Mouse (Mus musculus) MEL (cell line): ENCODE data around the gene Osbpl3. TPM values are rescaled to one million over a fixed set of nuclear protein-coding genes. Genes with fewer than 3 reads are reported as not detected.

ENCODE experiments used
- DNase-seq: peaks from one replicate; pipeline ENCODE4 v3.0.0; 2011; ENCODE audit warnings: low read depth, low spot score
- H3K27ac ChIP-seq: 2 replicates; pipeline ENCODE4 v1.5.1; 2012; ENCODE audit warnings: low read depth, mild to moderate bottlenecking, control low read depth, low read length, moderate library complexity; ENCODE audit not compliant: control insufficient read depth
- H3K27me3 ChIP-seq, 2 experiments: fragments of 150-350 bp in 1 of 2; sonication (generic) in 1 of 2; 2 replicates each; pipeline ENCODE4 v1.6.1; 2012; ENCODE audit warnings: low read length in 2 of 2, mild to moderate bottlenecking in 2 of 2, improper control_type of control experiment in 1 of 2, moderate library complexity in 1 of 2; ENCODE audit not compliant: insufficient read depth in 2 of 2, control insufficient read depth in 1 of 2
- H3K36me3 ChIP-seq, 2 experiments: 2 replicates each; pipeline ENCODE4 v1.6.1; 2012 to 2014; ENCODE audit warnings: low read length in 2 of 2, improper control_type of control experiment in 1 of 2, inconsistent platforms in 1 of 2, mild to moderate bottlenecking in 1 of 2; ENCODE audit not compliant: insufficient read depth in 2 of 2, control insufficient read depth in 1 of 2
- H3K4me1 ChIP-seq, 2 experiments: fragments of 150-350 bp in 1 of 2; sonication (generic) in 1 of 2; 2 replicates each; pipeline ENCODE4 v1.6.1; 2012; ENCODE audit warnings: low read length in 2 of 2, improper control_type of control experiment in 1 of 2, mild to moderate bottlenecking in 1 of 2; ENCODE audit not compliant: insufficient read depth in 2 of 2, control insufficient read depth in 1 of 2
- H3K4me3 ChIP-seq, 2 experiments: fragments of 150-350 bp in 1 of 2; sonication (generic) in 1 of 2; 2 replicates each; pipeline ENCODE4 v1.5.1; 2012; ENCODE audit warnings: low read depth in 2 of 2, low read length in 2 of 2, mild to moderate bottlenecking in 2 of 2, moderate library complexity in 2 of 2, control low read depth in 1 of 2, improper control_type of control experiment in 1 of 2; ENCODE audit not compliant: control insufficient read depth in 1 of 2, insufficient read depth in 1 of 2
- H3K79me2 ChIP-seq: 2 replicates; pipeline ENCODE4 v1.6.1; 2012; ENCODE audit warnings: mild to moderate bottlenecking, low read length, moderate library complexity; ENCODE audit not compliant: control insufficient read depth, poor library complexity, insufficient read depth
- H3K9ac ChIP-seq: 2 replicates; pipeline ENCODE4 v1.6.1; 2012; ENCODE audit warnings: low read depth, mild to moderate bottlenecking, control low read depth, low read length, moderate library complexity; ENCODE audit not compliant: control insufficient read depth, poor library complexity, severe bottlenecking
- H3K9me3 ChIP-seq: fragments of 150-350 bp; sonication (generic); replicated peaks from 2 replicates; pipeline ENCODE4 v1.6.1; 2012; ENCODE audit warnings: mild to moderate bottlenecking, low read length, improper control_type of control experiment, moderate library complexity; ENCODE audit not compliant: insufficient read depth
- CHD1 ChIP-seq: IDR thresholded peaks from 2 replicates; pipeline ENCODE4 v1.6.1; 2012; ENCODE audit warnings: low read depth, mild to moderate bottlenecking, inconsistent platforms, low read length, improper control_type of control experiment
- CTCF ChIP-seq, 3 experiments: IDR thresholded peaks in 2 of 3; conservative IDR thresholded peaks in 1 of 3; 2 replicates each; pipeline ENCODE4 v1.5.1; 2011 to 2012; ENCODE audit warnings: low read length in 3 of 3, low read depth in 2 of 3, mild to moderate bottlenecking in 2 of 3, improper control_type of control experiment in 1 of 3, inconsistent platforms in 1 of 3, mixed read lengths in 1 of 3, moderate library complexity in 1 of 3; ENCODE audit not compliant: control insufficient read depth in 1 of 3, insufficient read depth in 1 of 3, poor library complexity in 1 of 3, severe bottlenecking in 1 of 3
- ELF1 ChIP-seq: IDR thresholded peaks from 2 replicates; pipeline ENCODE4 v1.6.1; 2014; ENCODE audit warnings: low read depth, mild to moderate bottlenecking, inconsistent platforms, low read length, improper control_type of control experiment, moderate library complexity
- HCFC1 ChIP-seq: IDR thresholded peaks from 2 replicates; pipeline ENCODE4 v1.6.1; 2012; ENCODE audit warnings: low read depth, mild to moderate bottlenecking, inconsistent platforms, low read length, improper control_type of control experiment, moderate library complexity
- JUND ChIP-seq: IDR thresholded peaks from 2 replicates; pipeline ENCODE4 v1.6.1; 2011; ENCODE audit warnings: low read depth, mild to moderate bottlenecking, improper control_type of control experiment, low read length
- KAT2A ChIP-seq: conservative IDR thresholded peaks from 2 replicates; pipeline ENCODE4 v1.6.1; 2012; ENCODE audit warnings: low read depth, low read length, improper control_type of control experiment, inconsistent platforms
- MAFK ChIP-seq: IDR thresholded peaks from 2 replicates; pipeline ENCODE4 v1.6.1; 2011; ENCODE audit warnings: low read depth, mild to moderate bottlenecking, low read length, improper control_type of control experiment, borderline replicate concordance
- MAZ ChIP-seq: IDR thresholded peaks from 2 replicates; pipeline ENCODE4 v1.6.1; 2012; ENCODE audit warnings: low read depth, mild to moderate bottlenecking, inconsistent platforms, low read length, improper control_type of control experiment
- NRF1 ChIP-seq: IDR thresholded peaks from 2 replicates; pipeline ENCODE4 v1.6.1; 2014; ENCODE audit warnings: low read depth, mild to moderate bottlenecking, inconsistent platforms, low read length, improper control_type of control experiment, moderate library complexity; ENCODE audit not compliant: poor library complexity, insufficient read depth, severe bottlenecking
- POLR2A ChIP-seq, 2 experiments: IDR thresholded peaks; 2 replicates each; pipeline ENCODE4 v1.6.1; 2011 to 2012; ENCODE audit warnings: low read length in 2 of 2, mild to moderate bottlenecking in 2 of 2, control low read depth in 1 of 2, improper control_type of control experiment in 1 of 2, low read depth in 1 of 2, moderate library complexity in 1 of 2; ENCODE audit not compliant: control insufficient read depth in 1 of 2, insufficient read depth in 1 of 2, poor library complexity in 1 of 2
- POLR2AphosphoS2 ChIP-seq: IDR thresholded peaks from 2 replicates; pipeline ENCODE4 v1.6.1; 2011; ENCODE audit warnings: low read length, improper control_type of control experiment
- POLR2AphosphoS5 ChIP-seq: IDR thresholded peaks from 2 replicates; pipeline ENCODE4 v1.6.1; 2012; ENCODE audit warnings: low read depth, borderline replicate concordance, mild to moderate bottlenecking, inconsistent platforms, low read length, moderate library complexity, mixed read lengths
- RAD21 ChIP-seq: IDR thresholded peaks from 2 replicates; pipeline ENCODE4 v1.6.1; 2011; ENCODE audit warnings: mild to moderate bottlenecking, low read depth, low read length, improper control_type of control experiment
- SIN3A ChIP-seq: IDR thresholded peaks from 2 replicates; pipeline ENCODE4 v1.6.1; 2012; ENCODE audit warnings: low read length, improper control_type of control experiment, inconsistent platforms
- TBP ChIP-seq: IDR thresholded peaks from 2 replicates; pipeline ENCODE4 v1.8.0; 2011; ENCODE audit warnings: low read depth, low read length, improper control_type of control experiment
- TCF12 ChIP-seq: IDR thresholded peaks from 2 replicates; pipeline ENCODE4 v1.6.1; 2014; ENCODE audit warnings: low read depth, mild to moderate bottlenecking, inconsistent platforms, low read length, improper control_type of control experiment, moderate library complexity
- USF2 ChIP-seq, 2 experiments: IDR thresholded peaks; 2 replicates each; pipeline ENCODE4 v1.6.1; 2011 to 2012; ENCODE audit warnings: improper control_type of control experiment in 2 of 2, low read length in 2 of 2, borderline replicate concordance in 1 of 2, inconsistent platforms in 1 of 2, low read depth in 1 of 2, mild to moderate bottlenecking in 1 of 2; ENCODE audit not compliant: insufficient read depth in 1 of 2
- ZKSCAN1 ChIP-seq: IDR thresholded peaks from 2 replicates; pipeline ENCODE4 v1.6.1; 2012; ENCODE audit warnings: low read depth, mild to moderate bottlenecking, inconsistent platforms, low read length, improper control_type of control experiment, moderate library complexity
- polyA plus RNA-seq, 2 experiments: library from polyadenylated mRNA; stranded (reverse) in 1 of 2; unstranded in 1 of 2; fragments of >175 nt in 1 of 2; fragments of >200 nt in 1 of 2; gene quantifications; 2 replicates each; pipeline versions ENCODE4 v1.2.1 to v1.2.4; 2012; ENCODE audit warnings: low replicate concordance in 2 of 2, low read depth in 1 of 2; ENCODE audit not compliant: insufficient read length in 2 of 2, insufficient read depth in 1 of 2, missing spikeins in 1 of 2
- total RNA-seq: library from RNA; depleted of rRNA; stranded (reverse); fragments of 300-350 nt; gene quantifications from 2 replicates; pipeline ENCODE4 v1.2.3, GENCODE M21; 2012

The Osbpl3 gene
- total and polyA plus RNA-seq, 3 experiments = 4.9 to 5.6 TPM; not detected in 1

DNA sequence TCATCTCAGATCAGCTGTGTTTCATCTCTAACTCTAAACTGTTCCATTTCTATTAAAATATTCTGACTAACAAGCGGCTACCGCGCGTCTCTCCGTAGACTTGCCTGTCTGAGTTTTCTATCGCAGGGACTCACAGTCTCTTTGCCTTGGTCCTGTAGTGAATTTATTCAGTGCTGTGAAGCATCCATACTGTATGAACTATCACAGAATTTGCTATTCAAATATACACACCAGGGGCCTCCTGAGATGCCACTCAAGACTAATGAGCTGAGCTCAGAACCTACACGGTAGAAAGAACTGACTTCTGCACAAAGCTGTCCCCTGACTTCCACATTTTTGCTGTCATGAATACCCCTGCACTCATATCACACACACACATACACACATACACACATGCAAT is 154.9 kb downstream of the Osbpl3 start:
- no peak for DNase-seq
- no peaks in the 10 kb centered on the region for H3K36me3 ChIP-seq
- H3K27ac ChIP-seq = no peak overlapping the region
- H3K9ac ChIP-seq = no peak overlapping the region
- no peak overlapping the region for H3K4me3 ChIP-seq
- H3K79me2 ChIP-seq = no peaks in the 10 kb centered on the region
- H3K4me1 ChIP-seq = no peaks in the 10 kb centered on the region
- no peaks in the 10 kb centered on the region for H3K9me3 ChIP-seq
- H3K27me3 ChIP-seq = no peaks in the 10 kb centered on the region
- no peak for TF ChIP-seq POLR2AphosphoS5
- TF ChIP-seq HCFC1 = no peak
- no peak for TF ChIP-seq NRF1
- no peak for TF ChIP-seq MAZ
- TF ChIP-seq CTCF (IDR thresholded peaks at IDR 0.05 in 2 of 3, conservative IDR thresholded peaks at IDR 0.05 in 1 of 3; ENCODE audit: control insufficient read depth in 1 of 3, insufficient read depth in 1 of 3, low read depth in 2 of 3, low read length in 3 of 3, poor library complexity in 1 of 3, severe bottlenecking in 1 of 3) = no peak
- TF ChIP-seq USF2 (IDR thresholded peaks at IDR 0.05; ENCODE audit: borderline replicate concordance in 1 of 2, insufficient read depth in 1 of 2, low read depth in 1 of 2, low read length in 2 of 2) = no peak
- no peak for TF ChIP-seq TCF12

DNA sequence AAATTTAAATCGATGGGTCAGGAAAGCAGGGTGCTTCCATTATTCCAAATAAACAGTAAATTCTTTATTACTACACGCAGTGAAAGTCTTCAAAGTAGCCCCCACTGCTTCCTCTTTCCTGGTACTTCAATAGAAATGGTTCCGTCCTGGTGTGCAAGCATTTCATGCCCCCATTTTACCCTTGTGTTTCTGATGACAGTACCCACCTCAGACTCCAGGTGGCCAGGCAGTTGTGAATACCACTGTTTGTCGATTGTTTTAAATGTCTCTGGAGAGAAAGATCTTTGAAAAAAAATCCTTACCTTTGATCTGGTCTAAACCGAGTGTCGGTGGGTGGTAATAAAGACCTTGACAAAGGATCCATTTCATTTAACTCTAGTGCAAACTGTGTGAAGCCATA is 155.4 kb downstream of the Osbpl3 start:
- Histone ChIP-seq H3K4me1 (no peaks in the 10 kb centered on the region), H3K27me3 (no peaks in the 10 kb centered on the region), H3K79me2 (no peaks in the 10 kb centered on the region), H3K9ac (no peak overlapping the region), H3K9me3 (no peaks in the 10 kb centered on the region), H3K36me3 (no peaks in the 10 kb centered on the region), H3K4me3 (no peak overlapping the region), H3K27ac (no peak overlapping the region)
- TF ChIP-seq CHD1 (no peak), MAFK (no peak), ZKSCAN1 (no peak), ELF1 (no peak), POLR2AphosphoS2 (no peak), POLR2A (IDR thresholded peaks at IDR 0.05; ENCODE audit: control insufficient read depth in 1 of 2, insufficient read depth in 1 of 2, low read depth in 1 of 2, low read length in 2 of 2, poor library complexity in 1 of 2) (no peak), TBP (no peak), JUND (no peak), KAT2A (no peak), SIN3A (no peak), RAD21 (no peak), POLR2AphosphoS5 (no peak), TCF12 (no peak)
- DNase-seq = no peak
